Mouse (Mus musculus) thymus, postnatal 4 days (tissue): Measurements from ENCODE around the gene Vsig2.

ENCODE experiments used
- DNase-seq: peaks from one replicate; pipeline ENCODE4 v3.0.0; 2021

The Vsig2 gene

GRCm38 (mm10) chr9:37539170-37540025 is at the start of gene Vsig2:
TSS of gene Vsig2 (plus strand) at chr9:37539255.
- DNase-seq: no peak

DNA sequence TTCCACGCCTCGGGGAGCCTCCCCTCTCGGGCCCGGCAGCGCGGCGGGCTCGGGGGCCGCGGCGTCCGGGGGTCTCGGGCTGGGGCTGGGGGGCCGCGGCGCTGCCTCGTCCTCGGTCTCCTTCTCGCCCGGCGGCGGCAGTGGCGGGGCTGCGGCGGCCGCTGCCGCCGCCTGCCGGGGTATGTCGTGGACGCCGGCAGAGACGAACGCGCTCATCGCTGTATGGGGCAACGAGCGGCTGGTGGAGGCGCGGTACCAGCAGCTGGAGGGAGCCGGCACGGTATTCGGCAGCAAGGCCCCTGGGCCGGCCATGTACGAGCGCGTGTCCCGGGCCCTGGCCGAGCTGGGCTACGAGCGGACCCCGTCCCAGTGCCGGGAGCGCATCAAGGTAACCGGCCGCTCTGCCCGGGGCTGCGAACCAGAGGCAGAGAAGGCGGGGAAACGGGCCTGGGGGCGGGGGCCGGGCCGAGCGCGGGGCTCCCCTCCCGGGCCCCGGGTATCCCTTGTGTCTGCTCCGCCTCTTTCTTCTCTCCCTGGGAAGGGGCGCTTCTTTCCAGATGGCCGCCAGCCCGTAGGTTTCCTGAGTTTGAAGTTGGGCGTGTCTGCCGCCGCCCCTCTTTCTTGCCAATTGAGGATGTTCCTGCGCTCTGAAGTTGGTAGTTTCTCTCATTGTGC is 49.5 kb upstream of the Vsig2 start:
- DNase-seq: peak; percentile 63

- DNase-seq: no peak
These were observed 43.3 kb upstream of the Vsig2 start for GRCm38 (mm10) chr9:37495761-37496160.

DNA sequence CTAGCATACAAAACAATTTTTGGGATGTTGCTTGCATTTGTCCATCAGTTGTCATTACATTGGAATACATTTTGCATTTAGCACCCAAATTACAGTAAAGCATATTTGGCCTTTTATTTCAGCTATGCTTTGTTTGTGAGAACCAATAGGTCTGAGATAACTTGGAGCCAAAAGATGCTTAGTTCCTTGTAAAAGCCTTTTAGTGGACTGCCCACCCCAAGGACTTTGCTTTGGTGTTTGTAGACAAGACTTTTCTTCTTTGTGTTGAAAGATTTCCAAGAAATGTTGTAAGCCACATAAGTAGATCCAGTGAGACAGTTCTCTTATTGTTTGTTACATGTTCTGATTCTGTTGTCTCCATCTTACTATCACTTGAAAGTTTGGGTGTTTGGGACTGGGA is 42.7 kb upstream of the Vsig2 start:
- DNase-seq: no peak

GRCm38 (mm10) chr9:37500201-37500600 is 38.9 kb upstream of the Vsig2 start:
- no peak for DNase-seq

DNA sequence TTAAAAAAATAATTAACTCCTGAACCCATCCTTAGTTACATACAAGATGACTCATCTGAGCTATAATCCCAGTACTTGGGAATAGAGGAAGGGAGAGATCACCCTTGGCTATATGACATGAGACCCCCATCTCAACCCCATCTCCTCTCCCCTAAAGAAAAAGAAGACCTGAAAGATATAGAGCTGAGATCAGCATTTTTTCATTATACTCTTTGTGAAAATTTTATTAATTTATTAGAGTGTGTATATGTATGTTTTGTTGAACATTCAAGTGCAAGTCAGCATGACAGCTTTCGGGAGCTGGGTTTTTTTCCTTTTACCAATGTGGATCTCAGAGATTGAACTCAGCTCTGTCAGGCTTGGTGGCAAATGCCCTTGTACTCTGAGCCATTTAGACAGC is 37.9 kb upstream of the Vsig2 start:
- no peak for DNase-seq

DNA sequence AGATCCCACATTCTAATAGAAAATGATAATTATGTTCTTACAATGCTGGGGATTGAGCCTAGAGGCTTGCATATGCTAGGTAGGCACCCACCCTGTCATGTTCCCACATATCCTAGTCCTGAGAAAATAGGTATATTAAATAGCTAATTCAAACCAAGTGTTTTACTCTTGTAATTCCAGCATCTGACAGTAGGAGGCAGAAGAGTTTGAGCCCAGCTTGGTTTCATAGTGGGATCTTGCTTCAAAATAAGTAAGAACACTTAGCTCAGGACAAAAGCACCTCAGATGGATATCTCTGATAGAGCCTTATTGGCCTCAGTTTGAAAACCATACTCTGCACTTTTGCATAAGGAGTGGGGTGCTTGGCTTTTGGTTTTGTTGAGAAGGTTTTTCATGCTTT is 34.7 kb upstream of the Vsig2 start:
- no peak for DNase-seq

DNA sequence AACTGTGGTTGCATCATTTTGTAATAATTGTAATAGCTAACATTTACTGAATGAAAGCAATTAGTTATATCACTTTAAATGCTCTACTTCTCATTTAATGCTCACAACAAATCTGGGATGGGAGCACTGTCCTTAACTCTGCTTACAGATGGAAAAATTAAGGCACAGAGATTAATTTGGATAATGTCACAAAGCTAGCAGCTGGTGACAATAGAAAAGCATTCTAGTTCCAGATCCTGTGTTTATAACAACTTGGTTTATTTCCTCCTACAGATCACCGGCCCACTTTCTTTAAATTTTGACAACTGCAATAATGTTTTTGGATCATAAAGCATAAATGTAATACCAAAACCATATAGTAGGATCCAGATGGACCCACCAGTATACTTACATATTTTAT is 33.0 kb upstream of the Vsig2 start:
- no peak for DNase-seq

DNA sequence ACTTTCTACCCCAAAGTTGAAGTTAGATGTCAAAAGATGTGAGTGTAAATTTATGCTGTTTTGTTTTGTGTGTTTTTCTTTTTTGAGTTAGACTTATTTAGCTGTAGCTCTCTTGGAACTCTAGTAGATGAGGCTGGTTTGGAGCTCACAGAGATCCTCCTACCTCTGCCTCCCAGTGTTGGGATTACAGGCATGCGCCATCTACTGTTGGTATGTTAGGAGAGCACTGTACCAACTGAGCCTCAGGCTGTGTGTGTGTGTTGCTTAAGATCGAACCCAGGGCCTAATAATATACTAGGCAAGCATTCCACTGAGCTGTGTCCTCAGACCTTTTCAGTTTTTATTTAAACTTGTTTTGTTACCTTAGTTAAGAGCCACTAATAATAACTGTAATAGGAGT is 27.0 kb upstream of the Vsig2 start:
- no peak for DNase-seq

GRCm38 (mm10) chr9:37514456-37514855 is 24.6 kb upstream of the Vsig2 start:
- no peak for DNase-seq

GRCm38 (mm10) chr9:37517467-37517866 is 21.6 kb upstream of the Vsig2 start:
- no peak for DNase-seq

DNA sequence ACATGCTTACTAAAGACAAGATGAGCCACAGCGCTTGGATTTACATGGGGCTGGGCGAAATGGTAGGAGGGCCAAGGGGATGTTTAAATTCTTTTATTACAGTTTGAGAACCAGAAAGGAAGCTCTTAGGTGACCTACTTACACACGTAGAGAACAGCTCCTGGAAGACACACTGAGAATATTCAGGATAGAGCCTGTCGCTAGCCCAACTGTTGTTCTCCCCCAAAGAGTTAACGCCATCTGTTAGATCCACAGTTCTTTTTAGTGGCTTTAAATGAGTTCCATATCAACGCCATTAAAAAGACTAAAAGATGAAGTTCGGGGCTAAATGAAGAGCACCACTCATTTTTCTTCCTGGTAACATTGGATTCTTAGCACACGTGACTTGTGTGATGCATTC is 20.1 kb upstream of the Vsig2 start:
- DNase-seq: no peak

DNA sequence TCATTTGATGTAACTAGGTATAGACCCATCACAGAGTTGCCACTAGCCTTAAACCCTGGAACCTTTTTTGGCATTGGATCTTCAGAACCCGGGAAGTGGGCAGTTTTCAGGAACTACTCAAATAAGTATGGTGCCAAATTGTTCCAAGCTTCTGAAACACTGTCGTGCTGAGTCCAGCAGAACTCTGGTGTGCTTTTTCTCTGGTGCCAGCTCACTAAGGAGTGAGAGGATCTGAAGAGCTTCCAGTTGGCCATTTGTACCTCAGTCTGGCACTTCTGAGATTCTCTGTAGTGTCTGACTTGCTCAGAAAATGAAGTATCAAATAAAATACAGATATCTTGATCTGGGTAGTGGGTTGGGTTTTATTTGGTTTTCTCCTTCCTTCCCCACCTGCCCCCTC is 19.1 kb upstream of the Vsig2 start:
- no peak for DNase-seq

DNA sequence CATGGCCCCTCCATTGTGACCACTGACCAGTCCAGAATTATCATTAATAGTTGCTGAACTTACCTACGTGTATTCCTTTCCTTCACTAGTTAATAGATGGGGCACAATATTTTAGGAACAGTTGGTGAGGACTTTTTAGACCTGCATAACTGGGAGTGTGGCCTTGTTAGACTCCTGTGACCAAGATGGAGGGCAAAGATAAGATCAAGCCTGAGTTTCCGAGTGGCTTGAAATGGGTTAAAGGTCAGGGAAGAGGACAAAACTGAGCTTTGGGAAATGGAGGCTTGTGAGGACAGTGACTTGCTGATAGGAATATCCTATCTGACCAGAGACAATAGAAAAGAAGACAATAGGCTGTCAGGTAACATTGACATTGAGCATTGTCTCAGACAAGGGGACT is 13.6 kb upstream of the Vsig2 start:
- no peak for DNase-seq

DNA sequence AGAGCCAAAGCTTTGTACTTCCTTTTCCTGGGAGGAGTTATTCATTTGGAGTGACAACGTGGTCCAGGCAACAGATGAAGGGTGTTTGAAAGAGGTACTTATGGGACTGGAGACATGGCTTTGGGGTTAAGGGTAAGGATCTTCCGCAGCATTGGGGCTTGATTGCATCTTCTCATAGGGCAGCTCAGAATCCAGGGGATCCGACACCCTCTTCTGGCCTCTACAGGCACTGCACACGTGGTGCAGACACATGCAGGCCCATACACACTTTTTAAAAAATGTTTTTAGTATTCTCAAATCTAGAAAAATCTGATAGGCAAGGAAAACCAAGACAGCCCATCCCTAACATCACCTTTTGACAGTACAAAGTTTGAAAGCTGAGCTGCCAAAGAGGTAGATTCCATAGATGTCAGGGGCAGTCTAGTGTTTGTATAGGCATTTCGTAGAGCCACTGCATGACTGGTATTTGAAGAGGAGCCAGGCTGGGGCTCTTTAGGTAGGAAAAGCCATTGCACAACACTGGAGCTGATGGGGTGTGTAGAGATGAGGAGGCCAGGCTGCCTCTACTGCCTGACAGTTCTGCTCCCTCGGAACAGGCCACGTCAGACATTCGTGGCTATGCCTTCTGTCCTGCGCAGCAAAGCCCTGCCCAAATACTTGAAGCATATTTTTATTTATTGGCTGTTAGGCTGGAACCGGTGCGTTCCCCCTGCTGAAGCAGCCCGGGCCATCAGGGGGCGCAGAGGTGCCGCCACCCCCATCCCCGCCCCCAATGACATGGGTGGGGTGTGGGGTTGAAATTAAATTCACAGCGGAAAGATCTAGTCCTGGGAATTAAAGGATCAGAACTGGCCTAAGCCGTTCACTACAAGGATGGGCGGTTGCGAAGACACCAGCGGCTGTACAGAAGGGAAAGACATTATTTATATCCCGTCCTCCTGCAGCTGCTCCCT is 12.3 kb upstream of the Vsig2 start:
- peak; percentile 35 for DNase-seq

DNA sequence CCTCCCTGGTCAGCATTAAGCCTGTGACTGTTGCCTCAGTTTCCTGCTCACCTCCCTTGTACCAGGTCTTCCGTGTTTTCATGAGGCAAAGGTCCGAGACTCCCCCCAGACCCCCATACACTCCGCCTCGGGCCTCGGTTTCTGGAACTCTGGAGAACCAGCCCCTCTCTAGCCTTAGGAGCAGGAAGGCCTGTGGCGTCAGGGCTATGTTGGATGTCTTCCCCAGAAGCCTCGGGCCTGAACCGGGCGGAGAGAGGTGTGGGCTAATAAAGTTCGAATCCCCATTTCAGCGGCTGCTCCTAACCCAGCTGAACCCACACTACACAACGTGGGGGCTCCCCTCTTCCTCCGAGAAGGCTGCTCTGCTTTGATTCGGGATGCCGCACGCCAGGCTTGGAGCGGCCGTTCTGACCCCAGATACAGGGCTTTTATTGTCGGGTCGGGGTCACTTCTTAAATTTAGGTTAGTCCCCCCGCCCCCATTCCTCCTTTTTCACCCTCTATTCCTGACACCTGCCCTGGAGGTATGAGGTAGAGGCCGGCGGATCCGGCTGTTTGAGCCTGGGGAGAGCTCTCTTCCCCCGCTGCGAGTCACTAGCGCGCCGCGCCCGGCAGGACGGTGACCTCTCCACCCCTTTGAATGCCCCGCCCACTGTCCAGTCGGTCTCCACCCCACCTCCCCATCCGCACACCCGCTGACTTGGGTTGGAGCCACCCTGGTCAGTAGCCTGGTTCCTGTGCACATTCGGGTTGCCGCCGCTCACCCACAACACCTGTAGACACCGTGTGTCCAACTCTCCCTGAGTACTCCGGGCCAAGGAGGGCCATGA is 11.4 kb upstream of the Vsig2 start, which contains the start of gene Esam:
Esam (plus strand) TSS at position 683 of the 829 bp plus-strand sequence.
- DNase-seq: peak; percentile 22

DNA sequence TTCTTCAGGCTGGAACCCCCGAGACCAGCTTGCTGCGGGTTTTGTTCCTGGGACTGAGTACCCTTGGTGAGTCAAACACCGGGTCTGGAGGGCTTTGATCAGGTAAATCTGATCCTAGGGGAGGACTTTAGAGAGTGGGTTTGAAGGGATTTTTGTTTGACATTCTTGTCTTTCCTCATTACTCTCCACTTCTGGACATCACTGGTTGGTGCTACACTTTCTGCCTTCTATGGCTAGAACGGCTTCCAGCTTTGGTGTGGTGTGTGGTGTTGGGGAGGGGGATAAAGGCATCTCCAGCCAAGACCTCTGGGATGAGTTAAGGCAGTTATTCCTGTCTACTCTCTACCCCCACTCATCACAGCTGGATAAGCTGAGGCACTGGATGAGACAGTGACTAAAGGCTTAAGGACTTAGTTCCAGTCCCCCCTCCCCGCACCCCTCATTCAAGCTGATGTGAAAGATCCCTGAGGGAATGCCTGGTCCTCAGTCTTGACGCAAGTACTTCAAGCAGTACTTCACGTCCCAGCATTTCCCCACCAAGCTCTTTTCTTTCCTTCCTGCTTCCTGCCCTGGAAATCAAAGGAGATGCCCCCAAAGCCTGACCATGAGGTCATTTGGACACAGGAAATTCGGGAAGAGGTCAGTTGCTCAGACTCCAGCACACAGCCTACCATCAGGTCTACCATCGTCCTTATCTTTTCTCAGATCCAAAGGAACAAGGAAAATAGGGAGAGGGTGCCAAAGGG is 10.7 kb upstream of the Vsig2 start:
- DNase-seq: no peak

GRCm38 (mm10) chr9:37530031-37530887 is 8.8 kb upstream of the Vsig2 start:
- DNase-seq: peak; percentile 53

DNA sequence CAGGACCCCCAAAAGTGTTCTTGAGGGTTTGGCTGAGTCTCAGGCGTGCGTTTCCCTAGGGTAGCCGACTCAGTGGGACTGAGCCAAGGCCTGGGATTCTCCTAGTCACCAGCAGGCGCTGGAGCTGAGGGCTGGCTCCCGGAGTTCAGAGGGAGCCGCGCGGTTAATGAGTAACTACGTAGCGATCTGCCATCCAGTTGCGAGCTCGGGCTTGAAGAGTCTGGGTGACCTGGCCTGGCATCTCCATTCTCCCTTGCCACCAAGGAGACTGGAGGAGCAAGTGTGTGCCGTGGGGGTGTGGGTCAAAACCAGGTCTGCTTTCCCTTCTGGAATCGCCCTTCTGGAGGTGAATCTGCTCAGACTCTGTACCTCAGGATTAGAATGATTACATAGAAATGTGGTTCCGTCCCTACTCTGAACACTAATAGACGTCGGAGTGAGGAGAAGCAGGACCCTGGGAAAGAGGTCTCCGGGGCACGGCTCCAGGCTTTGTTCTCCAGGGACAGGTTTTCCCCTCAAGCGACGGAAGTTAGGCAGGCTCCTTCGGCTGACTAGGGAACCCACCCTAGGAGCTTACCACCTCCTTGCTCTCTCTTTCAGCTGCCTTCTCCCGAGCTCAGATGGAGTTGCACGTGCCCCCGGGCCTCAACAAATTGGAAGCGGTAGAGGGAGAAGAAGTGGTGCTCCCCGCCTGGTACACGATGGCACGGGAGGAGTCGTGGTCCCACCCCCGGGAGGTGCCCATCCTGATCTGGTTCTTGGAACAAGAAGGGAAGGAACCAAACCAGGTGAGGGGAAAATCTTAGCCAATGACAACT is 8.0 kb upstream of the Vsig2 start:
- DNase-seq: no peak

GRCm38 (mm10) chr9:37536851-37537250 is 2.2 kb upstream of the Vsig2 start:
- DNase-seq: no peak
